Mouse (Mus musculus) intestine, embryonic 14.5 days (tissue): ENCODE data around the gene Prom2. TPM values are rescaled to one million over a fixed set of nuclear protein-coding genes. Genes with fewer than 3 reads are reported as not detected.

Experiments
- ATAC-seq: fragments of 200-750 bp; cut with Nextera tagmentation; replicated peaks from 2 replicates; pipeline ENCODE4 v1.8.0; 2017; ENCODE audit warnings: low read depth, moderate number of reproducible peaks, moderate TSS enrichment, moderate library complexity; ENCODE audit not compliant: low FRiP score, low TSS enrichment
- DNase-seq: peaks from one replicate; pipeline ENCODE4 v3.0.0-alpha.2; 2018; ENCODE audit warnings: low spot score
- H3K27ac ChIP-seq: fragments of 300-500 bp; sonication (generic); 2 replicates; pipeline ENCODE4 v1.5.1; 2014; ENCODE audit warnings: low read depth, mild to moderate bottlenecking, control low read depth
- H3K27me3 ChIP-seq: fragments of 300-500 bp; sonication (generic); replicated peaks from 2 replicates; pipeline ENCODE4 v1.6.1; 2014; ENCODE audit warnings: low read length, control low read depth; ENCODE audit not compliant: control insufficient read depth, insufficient read depth
- H3K36me3 ChIP-seq: fragments of 300-500 bp; sonication (generic); 2 replicates; pipeline ENCODE4 v1.6.1; 2014; ENCODE audit warnings: low read length, control low read depth; ENCODE audit not compliant: control insufficient read depth, insufficient read depth
- H3K4me1 ChIP-seq: fragments of 300-500 bp; sonication (generic); replicated peaks from 2 replicates; pipeline ENCODE4 v1.6.1; 2014; ENCODE audit warnings: low read length, control low read depth, mixed read lengths; ENCODE audit not compliant: control insufficient read depth, insufficient read depth
- H3K4me2 ChIP-seq: fragments of 300-500 bp; sonication (generic); 2 replicates; pipeline ENCODE4 v1.6.1; 2014; ENCODE audit warnings: low read length
- H3K4me3 ChIP-seq: fragments of 300-500 bp; sonication (generic); 2 replicates; pipeline ENCODE4 v1.5.1; 2014; ENCODE audit warnings: low read depth, low read length, control low read depth, mixed read lengths
- H3K9ac ChIP-seq: fragments of 300-500 bp; sonication (generic); 2 replicates; pipeline ENCODE4 v1.6.1; 2014; ENCODE audit warnings: mild to moderate bottlenecking, low read length
- H3K9me3 ChIP-seq: fragments of 300-500 bp; sonication (generic); 2 replicates; pipeline ENCODE4 v1.6.1; 2016; ENCODE audit warnings: low read length, control low read depth; ENCODE audit not compliant: control insufficient read depth
- WGBS: fragments of 180-500 bp; shearing (Covaris S2); extraction: QIAGEN DNeasy Blood & Tissue Kit; methylation state at CpG from one replicate; pipeline ENCODE4 v1.1.7; 2014; 5-methylcytosine and 5-hydroxymethylcytosine counted together
- polyA plus RNA-seq: library from polyadenylated mRNA; unstranded; fragments of >200 nt; fragmentation: Nextera tagmentation; extraction: Ambion mirVana; gene quantifications from 2 replicates; pipeline ENCODE4 v1.2.1, GENCODE M21; 2014

The Prom2 gene
- 1.1 TPM in 2 replicates for polyA plus RNA-seq

DNA sequence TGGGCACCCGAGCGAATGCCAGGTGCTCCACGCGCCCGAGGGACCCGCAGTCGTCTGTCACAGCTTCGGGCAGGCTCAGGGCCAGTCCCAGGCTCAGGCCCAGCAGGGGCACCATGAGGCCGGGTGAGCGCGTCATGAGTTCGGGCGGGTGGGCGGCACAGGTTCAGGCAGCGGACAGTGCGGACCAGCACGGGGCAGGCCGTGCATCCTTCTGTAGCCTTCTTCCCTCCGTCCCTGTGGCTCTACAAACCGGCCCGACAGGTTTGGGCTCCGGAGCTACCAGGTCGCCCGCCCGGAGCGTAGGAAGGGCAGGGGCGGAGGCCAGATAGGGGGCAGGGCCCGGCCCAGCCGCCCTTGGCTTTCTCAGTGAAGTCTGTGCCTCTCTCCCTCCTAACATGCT, at the start of gene Prom2:
Gene Prom2, minus strand, starts transcription at position 283 of the 400 bp plus-strand sequence.
- WGBS: 3% methylated on average over 28 of the region's 29 CpGs
- no peak within 1 kb of the TSS for H3K27ac ChIP-seq
- ATAC-seq (peak; percentile 82), DNase-seq (peak; percentile 72)
- H3K9me3 ChIP-seq: no peaks in the 10 kb centered on the region
- no peak within 1 kb of the TSS for H3K9ac ChIP-seq
- H3K36me3 ChIP-seq: no peaks in the 10 kb centered on the region
- peak within 1 kb of the TSS; percentile 35 for H3K4me2 ChIP-seq
- H3K4me3 ChIP-seq: peak within 1 kb of the TSS; percentile 10; the same call in 1 of the 2 replicates
- H3K27me3 ChIP-seq: peaks cover 52% of the 10 kb centered on the region
- H3K4me1 ChIP-seq: no peaks in the 10 kb centered on the region

GRCm38 (mm10) chr2:127590840-127591239, 49.6 kb upstream of the Prom2 start:
- no peak for DNase-seq
- Histone ChIP-seq H3K9ac (no peak overlapping the region), H3K9me3 (no peaks in the 10 kb centered on the region), H3K27ac (no peak overlapping the region), H3K4me1 (peaks cover 8% of the 10 kb centered on the region; the same call in 1 of the 2 replicates), H3K4me3 (no peak overlapping the region), H3K36me3 (peaks cover 43% of the 10 kb centered on the region), H3K27me3 (no peaks in the 10 kb centered on the region), H3K4me2 (no peak overlapping the region)
- no peak for ATAC-seq
- 81% methylated on average over 4 of the region's 4 CpGs for WGBS

DNA sequence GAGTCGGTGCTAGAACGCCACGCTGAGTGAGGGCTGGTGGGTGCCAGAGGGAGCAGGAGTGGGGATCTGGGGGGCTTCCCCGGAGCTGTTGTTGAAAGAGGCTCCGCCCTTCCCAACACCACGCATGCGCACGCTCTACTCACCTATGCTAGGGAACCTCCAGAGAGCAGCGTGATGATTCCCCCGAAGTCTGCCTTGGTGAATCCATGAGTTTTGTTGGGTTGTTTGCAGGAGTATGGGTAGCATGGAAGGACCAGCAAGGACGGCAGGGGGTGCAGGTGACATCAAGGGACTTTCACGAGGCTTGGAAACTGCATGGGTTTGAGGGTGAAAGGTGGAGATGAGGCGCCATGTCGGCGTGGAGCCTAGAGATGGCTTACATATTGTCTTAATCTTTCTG, 48.9 kb upstream of the Prom2 start:
- Histone ChIP-seq H3K27ac (no peak overlapping the region), H3K9ac (no peak overlapping the region), H3K4me3 (no peak overlapping the region), H3K4me2 (no peak overlapping the region), H3K9me3 (no peaks in the 10 kb centered on the region), H3K27me3 (no peaks in the 10 kb centered on the region), H3K36me3 (peaks cover 37% of the 10 kb centered on the region), H3K4me1 (peaks cover 8% of the 10 kb centered on the region; the same call in 1 of the 2 replicates)
- DNase-seq (no peak), ATAC-seq (no peak)
- 69% methylated on average over 15 of the region's 15 CpGs for WGBS

GRCm38 (mm10) chr2:127588897-127589296, 47.6 kb upstream of the Prom2 start:
- H3K27me3 ChIP-seq: no peaks in the 10 kb centered on the region

GRCm38 (mm10) chr2:127587514-127587844, 46.2 kb upstream of the Prom2 start:
- Histone ChIP-seq H3K27ac (no peak overlapping the region), H3K4me2 (peak overlapping the region; percentile 75), H3K27me3 (no peaks in the 10 kb centered on the region), H3K4me3 (peak overlapping the region; percentile 99), H3K4me1 (peaks cover 8% of the 10 kb centered on the region), H3K9ac (peak overlapping the region; percentile 96), H3K36me3 (peaks cover 14% of the 10 kb centered on the region), H3K9me3 (no peaks in the 10 kb centered on the region)
- 0% methylated on average over 22 of the region's 22 CpGs for WGBS
- DNase-seq: no peak
- ATAC-seq: 0 out of 2 replicates have a peak, but pooled peaks have one; percentile 2

More at GRCm38 (mm10) chr2:127588897-127589296, 47.6 kb upstream of the Prom2 start:
- H3K27ac ChIP-seq: no peak overlapping the region
- H3K9me3 ChIP-seq: no peaks in the 10 kb centered on the region
- 90% methylated on average over 9 of the region's 9 CpGs for WGBS
- DNase-seq (no peak), ATAC-seq (no peak)
- H3K9ac ChIP-seq: no peak overlapping the region
- H3K36me3 ChIP-seq: peaks cover 24% of the 10 kb centered on the region
- no peak overlapping the region for H3K4me2 ChIP-seq
- peaks cover 8% of the 10 kb centered on the region for H3K4me1 ChIP-seq
- no peak overlapping the region for H3K4me3 ChIP-seq

DNA sequence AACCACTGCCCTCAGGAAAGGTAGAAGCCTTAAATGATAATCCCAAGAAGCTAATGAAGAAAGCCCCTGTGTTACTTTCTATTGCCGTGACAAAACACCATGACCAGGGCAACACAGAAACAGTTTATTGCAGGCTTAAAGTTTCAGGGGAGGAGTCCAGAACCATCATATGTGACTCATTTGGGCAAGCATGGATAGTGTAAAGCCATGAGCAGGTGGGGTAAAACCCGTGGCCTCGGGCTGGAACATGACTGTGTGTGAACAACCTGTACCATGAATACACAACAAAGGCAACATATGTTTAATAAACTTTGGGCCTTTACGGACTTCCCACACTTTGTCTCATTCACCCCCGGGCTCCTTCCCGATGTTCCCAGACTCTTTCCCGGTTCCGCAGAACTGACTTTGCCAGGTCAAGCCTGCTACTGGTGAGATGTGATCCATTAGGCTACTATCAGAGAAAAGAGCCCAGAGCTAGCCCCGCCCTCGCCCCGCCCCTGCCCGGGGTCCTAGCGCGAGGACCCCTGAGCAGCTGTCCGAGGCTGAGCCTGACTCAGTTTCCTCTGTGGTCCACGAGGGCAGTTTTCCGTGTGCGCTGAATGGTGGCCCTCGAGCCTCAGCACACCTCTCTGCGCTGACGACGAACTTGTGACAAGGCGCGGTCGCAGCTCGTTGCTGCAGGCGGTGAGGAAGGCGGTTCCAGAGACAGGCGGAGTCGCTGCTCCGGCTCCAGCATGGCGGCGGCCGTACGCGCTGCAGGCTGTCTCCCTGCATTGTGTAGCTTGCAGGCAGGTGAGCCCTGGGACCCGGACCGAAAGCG, 45.6 kb upstream of the Prom2 start, which contains the start of the genes Zfp661 and Mrps5:
Gene Zfp661, minus strand, starts transcription at position 401 of the 820 bp plus-strand sequence.
Gene Mrps5, plus strand, starts transcription at position 529 of the 820 bp plus-strand sequence.
- peak within 1 kb of the TSS; percentile 94 for H3K27ac ChIP-seq

DNA sequence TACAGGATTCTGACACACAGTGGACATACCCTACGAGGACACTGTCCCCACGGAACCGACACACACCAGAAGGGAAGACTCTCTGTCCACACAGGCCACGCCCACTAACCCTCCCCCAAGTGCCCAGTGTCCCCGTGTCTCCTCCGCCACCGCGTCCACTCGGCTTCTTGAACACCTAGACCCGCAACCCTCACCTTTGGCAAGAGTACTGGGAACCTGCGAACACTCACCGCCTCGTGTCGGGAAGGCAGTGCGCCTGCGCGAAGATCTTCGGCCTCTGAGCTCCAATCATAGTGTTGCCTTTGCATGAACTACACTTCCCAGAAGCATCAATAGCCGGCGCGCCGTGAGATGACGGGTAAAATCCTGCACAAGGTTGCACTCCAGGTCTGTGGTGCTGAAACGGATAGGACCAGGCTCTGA, 43.2 kb upstream of the Prom2 start:
- DNase-seq (peak; percentile 90), ATAC-seq (peak; percentile 78)
- no peak overlapping the region for H3K27ac ChIP-seq
- H3K27me3 ChIP-seq: no peaks in the 10 kb centered on the region
- peak overlapping the region; percentile 69 for H3K4me3 ChIP-seq
- peak overlapping the region; percentile 65 for H3K4me2 ChIP-seq
- WGBS: under 1% methylated on average over 24 of the region's 24 CpGs
- peaks cover 4% of the 10 kb centered on the region; the same call in 1 of the 2 replicates for H3K36me3 ChIP-seq
- no peaks in the 10 kb centered on the region for H3K9me3 ChIP-seq
- H3K9ac ChIP-seq: peak overlapping the region; percentile 57
- peaks cover 8% of the 10 kb centered on the region for H3K4me1 ChIP-seq

More for the DNA sequence above, 45.6 kb upstream of the Prom2 start, which contains the start of the genes Zfp661 and Mrps5:
- peaks cover 8% of the 10 kb centered on the region; the same call in 1 of the 2 replicates for H3K36me3 ChIP-seq
- no peaks in the 10 kb centered on the region for H3K9me3 ChIP-seq
- peak within 1 kb of the TSS; percentile 96 for H3K9ac ChIP-seq
- 5% methylated on average over 39 of the region's 39 CpGs for WGBS
- DNase-seq: peak; percentile 98
- H3K4me1 ChIP-seq: peaks cover 8% of the 10 kb centered on the region
- peak within 1 kb of the TSS; percentile 99 for H3K4me3 ChIP-seq
- H3K4me2 ChIP-seq: peak within 1 kb of the TSS; percentile 75
- H3K27me3 ChIP-seq: no peaks in the 10 kb centered on the region
- ATAC-seq: peak; percentile 82

DNA sequence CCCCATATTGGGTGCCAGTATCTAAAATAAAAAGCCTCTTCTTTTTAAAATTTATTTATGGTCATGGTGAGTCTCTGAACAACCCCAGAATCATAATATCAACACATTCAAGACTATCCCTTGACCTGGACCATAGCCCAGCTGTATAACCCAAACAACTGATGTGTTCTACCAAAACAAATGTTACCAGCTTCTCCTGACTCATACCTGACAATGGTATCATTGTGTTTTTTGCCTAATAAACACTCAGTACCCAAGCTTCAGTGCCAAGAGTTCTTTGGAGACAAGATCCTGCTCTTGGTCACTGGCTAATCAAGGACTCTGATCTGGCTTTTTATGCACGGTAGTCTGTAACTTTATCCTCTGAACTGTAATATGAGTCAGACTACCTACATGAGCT, 32.1 kb upstream of the Prom2 start:
- no peak for ATAC-seq
- 67% methylated on average over 1 of the region's 1 CpGs for WGBS

More for the DNA sequence above, 32.1 kb upstream of the Prom2 start:
- Histone ChIP-seq H3K4me2 (no peak overlapping the region), H3K27me3 (no peaks in the 10 kb centered on the region), H3K9ac (no peak overlapping the region), H3K4me3 (no peak overlapping the region), H3K27ac (no peak overlapping the region), H3K36me3 (peaks cover 23% of the 10 kb centered on the region), H3K9me3 (0 out of 2 replicates have a peak, but pooled peaks cover 5% of the 10 kb centered on the region), H3K4me1 (no peaks in the 10 kb centered on the region)
- no peak for DNase-seq
